Mouse (Mus musculus): Measurements from ENCODE around the gene Slc30a7. TPM values are rescaled to one million over a fixed set of nuclear protein-coding genes. Genes with fewer than 3 reads are reported as not detected.
"Not testable (repeated sequence)": the region's sequence is repeated elsewhere in the genome, so short reads cannot be mapped to it uniquely, and the experiment has no call there.

Gene Slc30a7
- total RNA-seq, 2 experiments from 2014 or later = 21.9 to 23.8 TPM

DNA sequence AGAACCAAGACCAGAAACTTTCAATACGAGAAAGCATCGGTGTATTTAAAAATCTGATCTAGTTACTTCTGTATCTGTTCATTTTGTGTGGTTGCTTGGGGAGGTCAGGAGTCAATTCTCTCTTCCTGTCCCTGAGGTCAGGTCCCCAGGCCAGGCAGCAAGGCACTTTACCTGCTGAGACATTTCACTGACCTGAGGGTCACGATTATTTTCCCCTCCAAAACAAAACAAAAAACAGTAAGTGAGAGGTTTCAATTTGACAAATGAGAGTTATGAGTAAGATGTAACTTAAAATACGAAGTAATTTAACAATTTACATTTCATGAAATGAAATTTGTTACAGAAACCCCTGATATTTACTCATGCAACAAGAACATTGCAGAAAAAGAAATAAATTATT is 54.9 kb downstream of the Slc30a7 start:
- DNase-seq (ENCODE audit: low spot score in 2 of 2) = no peak
- intact Hi-C loops (cut with DNase I) = no loop called here

DNA sequence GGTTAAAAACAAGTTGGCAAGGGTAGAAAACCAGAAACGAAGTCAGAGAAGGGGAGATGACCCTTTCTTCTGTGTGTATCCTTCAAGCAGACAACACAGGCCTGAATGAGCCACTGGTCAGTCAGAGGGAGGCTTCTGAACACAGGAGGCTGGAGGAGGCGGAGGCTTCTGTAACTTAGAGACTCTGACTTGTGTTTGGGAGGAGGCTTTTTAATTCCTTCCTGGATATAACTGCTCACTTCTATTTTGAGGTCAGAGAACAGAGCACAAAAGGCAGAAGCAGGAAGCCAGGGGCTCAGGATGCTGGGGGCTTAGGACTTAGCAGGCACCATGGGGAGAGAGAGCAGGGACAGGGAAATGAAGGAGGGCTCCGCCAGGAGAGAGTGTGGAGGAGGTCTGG is 56.0 kb downstream of the Slc30a7 start:
- intact Hi-C loops (cut with DNase I) = no loop called here
- DNase-seq (ENCODE audit: low spot score in 2 of 2) = no peak

DNA sequence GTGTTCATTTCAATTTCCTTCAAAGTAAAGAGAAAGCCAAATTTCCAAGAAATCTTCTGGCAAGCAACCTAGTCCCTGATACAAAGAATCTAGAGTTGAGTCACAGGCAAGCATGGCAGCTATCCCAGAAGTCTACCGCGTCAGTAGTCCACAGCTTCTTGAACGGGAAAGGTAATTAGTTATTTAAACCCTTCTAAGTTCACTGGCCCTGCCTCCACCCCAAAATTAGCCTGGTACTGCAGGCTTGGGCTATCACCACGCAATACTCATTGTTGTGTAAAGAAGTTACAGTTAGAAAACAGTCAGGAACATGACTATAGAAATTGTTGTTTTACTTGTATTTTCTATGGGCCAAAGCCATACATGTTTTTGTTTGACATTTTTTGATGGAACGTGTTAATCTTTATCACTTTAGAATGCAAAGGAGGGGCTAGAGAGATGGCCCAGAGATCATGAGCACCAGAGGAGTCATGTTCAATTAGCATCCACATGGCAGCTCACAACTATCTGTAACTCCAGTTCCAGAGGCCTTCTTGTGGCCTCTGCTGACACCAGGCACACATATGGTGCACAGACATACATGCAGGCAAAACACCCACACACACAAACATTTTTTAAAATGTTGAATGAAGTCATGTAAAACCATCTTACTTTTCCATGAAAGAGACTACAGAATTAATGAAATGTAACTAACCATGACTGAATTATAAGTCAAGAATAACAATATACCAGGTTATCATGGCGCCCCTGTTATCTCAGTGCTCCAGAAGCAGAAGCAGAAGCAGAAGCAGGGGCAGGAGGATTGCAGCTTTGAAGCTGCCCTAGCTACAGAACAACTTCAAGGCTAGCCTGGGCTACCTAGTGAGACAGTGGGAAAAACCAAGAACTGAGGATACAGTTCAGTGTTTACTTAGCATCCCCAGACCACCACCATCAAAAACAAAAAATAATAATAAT is 57.0 kb downstream of the Slc30a7 start:
- intact Hi-C loops (cut with DNase I) = no loop called here
- peak in 1 of 2 experiments; percentile 73 for DNase-seq (ENCODE audit: low spot score in 2 of 2)

DNA sequence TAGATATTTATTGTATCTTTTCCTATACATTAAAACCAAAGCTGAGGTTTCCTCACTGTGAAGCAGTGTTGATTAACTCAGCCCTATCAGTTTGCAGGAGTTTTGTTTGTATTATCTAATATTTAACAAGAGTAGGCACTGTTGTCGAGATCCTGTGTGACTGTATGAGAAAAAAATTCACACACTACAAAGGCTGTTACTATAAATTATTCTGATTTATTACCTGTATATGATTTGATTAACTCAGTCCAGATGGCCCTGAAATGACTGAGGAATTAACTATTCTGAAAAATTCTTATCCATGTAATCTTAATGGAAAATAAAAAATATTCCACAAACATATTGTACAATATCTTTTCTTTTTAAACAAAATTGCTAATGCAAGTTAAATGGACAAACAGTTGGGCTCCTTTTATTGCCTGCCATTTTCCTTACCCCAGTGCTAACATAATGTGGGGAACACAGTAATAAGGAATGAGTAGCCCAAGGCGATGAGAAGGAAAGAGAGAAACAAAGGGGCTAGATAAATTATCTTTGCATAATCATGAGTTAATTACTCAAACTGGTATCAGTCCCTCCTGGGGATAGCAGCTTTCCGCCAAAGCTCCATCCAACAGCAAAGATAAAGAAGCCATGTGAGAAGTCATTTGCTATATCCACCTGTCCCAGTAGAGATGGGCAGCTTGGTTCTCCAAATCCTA is 57.8 kb downstream of the Slc30a7 start:
- intact Hi-C loops (cut with DNase I) = no loop called here
- DNase-seq (ENCODE audit: low spot score in 2 of 2) = no peak

DNA sequence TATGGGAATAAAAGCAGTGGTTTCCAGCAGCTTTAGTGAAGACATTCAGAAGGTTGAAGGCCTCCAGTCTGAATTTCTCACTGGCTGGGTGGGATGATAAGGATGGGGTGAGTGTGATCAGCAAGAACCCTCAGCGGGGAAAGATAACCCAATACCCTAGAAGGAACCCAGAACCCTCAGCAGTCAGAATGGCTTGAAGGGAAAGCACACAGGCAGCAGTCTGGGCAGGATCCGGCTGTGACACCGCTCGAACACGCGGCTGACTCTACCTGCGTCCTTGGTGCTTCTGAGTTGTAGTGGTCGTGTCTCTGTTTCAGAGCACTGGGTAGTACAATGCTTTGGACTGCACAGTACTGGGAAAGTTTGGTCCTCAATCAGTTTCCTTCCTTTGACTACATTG is 60.9 kb downstream of the Slc30a7 start:
- intact Hi-C loops (cut with DNase I) = no loop called here
- no peak for DNase-seq (ENCODE audit: low spot score in 2 of 2)

DNA sequence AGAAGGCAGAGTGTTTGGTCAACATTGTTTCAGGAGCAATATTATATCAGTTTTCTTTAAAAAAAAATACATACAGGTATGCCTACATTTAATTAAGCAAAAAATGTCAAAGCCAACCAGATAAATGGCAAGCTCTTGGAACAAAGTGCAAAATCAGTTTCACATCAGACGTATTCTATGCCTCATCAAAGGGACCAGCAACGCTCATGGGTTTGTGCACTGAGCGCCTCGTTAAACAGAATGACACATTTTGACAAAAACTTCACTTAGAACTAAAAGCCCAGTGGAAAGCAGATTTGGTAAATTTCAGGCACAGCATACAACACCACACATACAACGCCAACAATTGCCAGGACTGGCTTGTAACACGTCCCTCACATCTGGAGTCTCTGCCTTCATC is 62.8 kb downstream of the Slc30a7 start:
- intact Hi-C loops (cut with DNase I) = no loop called here
- DNase-seq (ENCODE audit: low spot score in 2 of 2) = no peak

DNA sequence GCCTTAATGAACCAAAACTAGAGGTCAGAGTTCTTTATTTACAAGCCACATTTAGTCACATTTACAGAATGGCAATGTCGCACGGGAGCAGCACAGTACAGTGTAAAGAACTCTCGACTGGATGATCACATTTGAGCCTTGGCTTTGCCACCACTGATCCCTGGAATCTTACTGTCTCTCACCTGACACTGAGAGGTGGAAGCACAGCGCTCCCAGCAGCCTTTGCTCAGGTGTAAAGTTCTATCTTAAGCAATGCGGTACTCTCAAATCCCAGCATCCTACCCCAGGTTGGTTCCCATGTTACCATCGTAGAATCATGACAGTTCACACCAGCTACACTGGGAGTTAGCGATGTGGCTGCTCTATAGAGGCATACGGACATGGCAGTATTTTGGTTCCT is 65.7 kb downstream of the Slc30a7 start:
- DNase-seq (ENCODE audit: low spot score in 2 of 2) = no peak
- intact Hi-C loops (cut with DNase I) = no loop called here

DNA sequence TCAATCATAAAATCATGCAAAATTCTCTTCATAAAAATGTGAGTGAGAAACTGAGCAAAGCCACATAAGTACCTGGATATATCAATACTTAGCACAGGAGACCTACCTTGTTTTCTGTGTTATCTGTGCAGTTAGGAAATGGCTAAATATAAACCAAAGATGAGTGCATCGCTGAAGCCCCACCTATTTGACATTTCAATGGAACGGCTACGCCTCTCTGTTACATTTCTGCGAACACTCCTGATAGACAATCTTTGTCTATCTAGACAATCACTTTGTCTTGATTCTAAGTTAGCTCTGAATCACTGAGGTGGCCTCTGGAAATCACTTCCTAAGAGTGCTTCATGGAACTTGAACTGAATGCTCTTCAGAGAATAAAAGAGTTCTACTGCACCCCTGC is 66.7 kb downstream of the Slc30a7 start:
- no peak for DNase-seq (ENCODE audit: low spot score in 2 of 2)
- intact Hi-C loops (cut with DNase I) = no loop called here

DNA sequence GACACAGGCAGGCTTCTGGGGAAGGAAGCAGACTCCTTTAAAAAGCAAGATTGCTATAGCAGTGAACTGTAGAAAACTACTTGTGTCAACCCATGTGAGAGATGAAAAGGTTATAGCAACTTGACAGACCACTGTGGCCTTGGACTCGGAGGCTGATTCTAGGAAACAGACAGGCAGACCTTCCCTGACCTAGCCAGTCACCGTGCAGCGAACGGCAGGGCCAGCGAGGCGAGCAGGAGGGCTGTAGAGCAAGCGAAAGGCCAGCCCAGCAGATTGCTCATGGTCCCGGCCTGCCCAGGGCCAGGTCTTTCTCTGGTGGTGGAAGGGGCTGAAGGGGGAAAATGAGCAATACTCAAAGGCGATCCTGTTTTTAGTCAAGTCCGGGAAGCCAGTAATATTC is 69.4 kb downstream of the Slc30a7 start:
- no peak for DNase-seq (ENCODE audit: low spot score in 2 of 2)
- intact Hi-C loops (cut with DNase I) = loop anchor here (1.0 kb wide), 1 partner anchor 40 kb away; no protein-coding TSS in a partner anchor

DNA sequence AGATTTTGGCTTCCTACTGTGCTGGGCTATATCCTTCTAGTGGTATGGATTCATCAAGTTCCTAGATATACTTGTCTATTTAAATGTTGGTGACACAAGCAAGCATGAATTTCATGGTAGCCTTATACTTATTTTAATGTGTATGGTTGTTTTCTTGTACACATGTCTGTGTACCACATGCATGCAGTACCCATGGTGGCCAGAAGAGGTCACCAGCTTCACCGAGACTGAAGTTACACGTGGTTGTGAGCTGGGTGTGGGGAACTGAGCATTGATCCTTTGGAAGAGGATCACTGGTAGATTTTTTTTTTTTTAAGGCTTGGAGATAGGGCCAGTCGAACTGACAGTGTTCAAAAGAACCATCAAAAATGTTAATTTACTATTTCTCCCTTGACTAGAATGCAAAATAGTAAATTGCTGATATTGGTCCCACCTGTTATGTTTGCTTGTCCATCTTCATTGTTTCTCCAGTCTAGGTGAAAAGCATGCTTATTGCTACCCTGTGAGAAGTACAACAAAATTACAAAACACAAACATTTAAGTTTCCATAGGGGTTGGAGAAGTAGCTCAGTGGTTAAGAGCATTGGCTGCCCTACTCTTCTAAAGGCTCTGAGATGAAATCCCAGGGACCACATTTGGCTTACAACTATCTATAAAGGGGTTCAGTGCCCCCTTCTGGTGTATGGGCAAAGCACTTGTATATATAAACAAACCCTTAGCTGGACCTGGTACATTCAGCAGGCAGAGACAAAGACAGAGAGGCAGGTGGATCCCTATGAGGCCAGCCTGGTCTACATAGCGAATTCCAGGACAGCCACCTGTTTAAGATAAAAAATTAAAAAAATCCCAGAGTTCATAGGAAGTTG is 70.2 kb downstream of the Slc30a7 start:
- no peak for DNase-seq (ENCODE audit: low spot score in 2 of 2)
- intact Hi-C loops (cut with DNase I) = loop anchor here (1.0 kb wide), 1 partner anchor 41 kb away; no protein-coding TSS in a partner anchor

DNA sequence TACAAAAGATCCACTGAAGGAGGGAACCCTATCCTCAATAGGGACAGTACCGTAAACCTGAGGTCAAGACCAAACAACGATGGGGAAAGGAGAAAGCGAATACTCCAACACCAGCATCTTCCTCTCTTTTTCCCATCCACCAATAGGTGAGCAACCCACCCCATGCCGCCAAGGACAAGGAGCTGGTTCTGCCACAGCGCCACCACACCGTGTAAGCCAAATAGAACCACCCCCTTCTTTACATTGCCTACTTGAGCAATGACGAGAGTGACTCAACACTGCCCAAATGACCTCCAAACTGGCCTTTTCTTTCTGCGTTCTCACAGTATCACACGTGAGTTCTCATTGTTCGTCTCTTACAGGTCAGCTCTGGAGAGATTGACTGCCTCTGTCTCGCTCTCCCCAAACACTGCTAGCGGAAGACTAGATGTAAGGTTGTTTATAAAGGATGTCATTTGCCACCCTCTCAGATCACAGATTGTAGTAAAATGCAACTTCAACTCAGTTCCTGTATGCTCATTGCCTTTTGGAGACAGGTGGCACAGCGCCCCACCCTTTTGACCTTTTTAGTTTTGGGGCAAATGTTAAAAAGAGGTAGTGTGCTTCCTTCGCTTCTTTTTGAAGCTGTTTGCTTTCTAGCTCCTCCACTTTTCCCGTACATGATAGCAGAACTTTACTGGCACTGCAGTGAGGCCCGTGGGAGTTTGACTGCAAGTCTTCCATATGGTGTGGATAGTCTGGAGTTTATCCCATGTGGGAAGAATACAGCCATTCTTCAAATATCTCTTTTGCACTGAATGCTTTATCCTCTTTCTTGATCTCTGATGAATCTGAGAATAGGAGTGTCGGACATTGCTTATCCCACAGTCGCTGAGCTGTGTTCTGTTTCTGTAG is 73.7 kb downstream of the Slc30a7 start:
- intact Hi-C loops (cut with DNase I) = no loop called here
- DNase-seq (ENCODE audit: low spot score in 2 of 2) = peak; percentile 51 to 91

DNA sequence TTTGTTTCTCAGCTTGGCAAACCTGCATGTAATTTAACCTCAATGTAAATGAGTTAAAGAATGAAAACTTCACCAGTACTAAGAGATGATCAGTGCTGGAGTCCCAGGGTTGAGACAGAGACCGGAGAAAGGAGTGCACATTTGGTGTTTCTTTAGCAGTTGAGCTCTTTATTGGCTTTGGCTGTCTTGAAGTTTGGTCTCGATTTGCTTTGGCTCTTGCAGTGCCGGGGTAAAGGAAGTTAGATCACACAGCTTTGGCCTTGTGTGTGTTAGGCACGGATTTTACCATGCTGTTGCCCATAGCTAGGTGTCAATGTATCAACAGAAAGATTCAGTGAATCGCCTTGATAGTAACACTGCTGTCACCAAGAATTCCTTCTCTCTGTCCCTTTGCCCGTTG is 75.5 kb downstream of the Slc30a7 start:
- intact Hi-C loops (cut with DNase I) = no loop called here
- no peak for DNase-seq (ENCODE audit: low spot score in 2 of 2)

DNA sequence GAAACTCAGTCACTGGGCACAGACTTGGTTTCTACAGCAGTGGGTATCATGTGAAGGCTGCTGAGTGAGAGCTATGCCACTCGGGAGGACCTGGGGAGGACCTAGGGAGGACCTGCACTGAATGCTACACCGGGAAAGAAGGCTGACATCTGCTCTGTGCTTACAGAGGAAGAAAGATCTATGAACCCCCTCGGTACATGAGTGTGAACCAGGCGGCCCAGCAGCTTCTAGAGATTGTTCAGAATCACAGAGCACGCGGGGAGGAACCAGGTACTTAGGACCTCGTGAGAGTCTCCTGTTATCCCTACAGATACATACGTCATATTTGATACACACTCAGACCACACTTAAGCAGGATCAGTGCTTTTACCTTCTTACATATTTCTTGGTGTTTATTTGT is 80.7 kb downstream of the Slc30a7 start:
- intact Hi-C loops (cut with DNase I) = no loop called here
- no peak for DNase-seq (ENCODE audit: low spot score in 2 of 2)

DNA sequence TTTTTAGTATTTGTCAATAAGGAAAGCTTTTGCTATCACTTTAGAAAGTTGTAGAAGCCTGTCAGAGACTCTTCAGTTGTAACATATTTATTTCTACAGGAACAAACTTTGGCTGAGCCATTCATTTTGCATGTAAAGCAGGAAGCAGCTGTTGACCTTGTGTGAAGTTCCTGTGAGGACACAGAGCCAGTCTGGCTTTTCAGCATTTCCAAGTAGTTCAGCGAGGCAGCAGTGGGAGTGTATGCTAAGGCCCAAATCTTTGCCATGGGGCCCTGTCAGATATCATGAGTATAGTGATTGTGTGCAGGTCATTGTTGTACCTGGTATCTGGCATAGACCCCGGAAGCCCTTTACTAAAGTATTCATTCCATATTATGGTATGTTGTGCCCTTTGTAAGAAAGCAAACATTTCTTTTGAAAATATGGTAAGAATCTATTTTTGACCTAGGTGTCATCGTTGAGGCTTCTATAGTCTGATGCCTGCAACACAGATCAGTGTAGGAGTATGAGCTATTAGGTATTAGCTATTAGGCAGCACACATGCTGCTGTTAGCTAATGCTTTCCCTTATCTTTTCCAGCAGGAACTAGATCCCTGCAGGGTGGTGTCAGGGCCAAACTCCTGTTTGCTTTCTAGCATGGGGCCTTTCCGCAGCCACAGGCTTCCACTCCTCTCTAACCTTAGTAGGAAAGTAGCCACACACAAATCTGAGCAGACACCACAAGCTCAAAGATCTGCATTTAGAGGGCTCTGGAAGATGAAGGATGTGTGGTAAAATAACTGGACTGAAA is 82.6 kb downstream of the Slc30a7 start:
- intact Hi-C loops (cut with DNase I) = no loop called here
- no peak for DNase-seq (ENCODE audit: low spot score in 2 of 2)

DNA sequence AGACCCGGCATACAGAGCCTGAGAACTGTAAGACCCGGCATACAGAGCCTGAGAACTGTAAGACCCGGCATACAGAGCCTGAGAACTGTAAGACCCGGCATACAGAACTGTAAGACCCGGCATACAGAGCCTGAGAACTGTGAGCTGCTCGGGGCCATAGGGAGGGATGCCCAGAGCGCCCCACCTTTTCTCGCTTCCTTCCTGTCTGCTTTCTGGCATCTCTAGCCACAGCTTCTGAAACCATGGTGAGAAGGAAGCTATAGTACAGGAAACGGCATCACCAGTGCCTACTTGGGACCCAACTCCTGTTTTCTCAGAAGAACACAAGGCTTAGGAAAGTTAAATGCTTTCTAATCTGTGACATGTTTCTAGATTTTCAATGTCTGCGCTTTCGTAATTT is 99.8 kb downstream of the Slc30a7 start:
- intact Hi-C loops (cut with DNase I); DNase-seq (ENCODE audit: low spot score in 2 of 2): not testable (repeated sequence)

DNA sequence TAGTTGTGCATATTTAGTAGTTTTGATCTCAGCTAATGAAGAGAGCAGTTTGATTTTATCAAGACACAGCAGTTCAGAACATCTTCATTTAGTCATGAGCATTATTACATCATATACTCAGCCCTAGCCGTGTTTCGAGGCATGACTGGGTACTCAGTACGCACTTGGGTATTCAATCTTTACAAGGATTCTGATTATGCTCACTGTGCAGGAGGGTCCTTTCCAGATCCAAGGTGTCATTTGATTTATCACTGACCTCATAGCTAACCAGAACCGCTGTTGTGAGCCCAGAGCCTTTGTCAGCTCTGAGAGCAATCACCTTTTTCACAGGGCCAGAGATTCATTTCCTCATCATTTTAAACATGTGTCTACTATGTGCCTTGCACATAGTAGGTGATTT is 101.6 kb downstream of the Slc30a7 start:
- no peak for DNase-seq (ENCODE audit: low spot score in 2 of 2)
- intact Hi-C loops (cut with DNase I) = no loop called here

DNA sequence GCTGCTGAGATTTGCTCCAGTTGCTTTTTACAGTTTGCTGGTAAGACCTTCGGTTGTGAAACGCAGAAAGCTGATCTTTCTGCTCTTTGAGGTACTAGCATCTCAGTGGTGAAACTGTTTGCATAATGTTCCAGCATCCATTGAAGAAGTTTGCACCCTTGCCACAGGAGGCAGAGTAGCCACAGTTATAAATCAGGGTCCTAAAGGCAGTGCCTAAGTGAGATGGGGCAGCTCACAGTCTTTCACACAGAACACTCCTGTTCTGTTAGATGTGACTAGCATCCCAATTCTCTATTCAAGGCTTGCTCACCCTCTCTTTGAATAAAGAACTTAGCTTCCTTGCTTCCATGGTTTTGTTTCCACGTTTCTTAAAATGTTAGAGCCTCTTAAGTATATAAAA is 102.1 kb downstream of the Slc30a7 start:
- intact Hi-C loops (cut with DNase I) = no loop called here
- no peak for DNase-seq (ENCODE audit: low spot score in 2 of 2)

DNA sequence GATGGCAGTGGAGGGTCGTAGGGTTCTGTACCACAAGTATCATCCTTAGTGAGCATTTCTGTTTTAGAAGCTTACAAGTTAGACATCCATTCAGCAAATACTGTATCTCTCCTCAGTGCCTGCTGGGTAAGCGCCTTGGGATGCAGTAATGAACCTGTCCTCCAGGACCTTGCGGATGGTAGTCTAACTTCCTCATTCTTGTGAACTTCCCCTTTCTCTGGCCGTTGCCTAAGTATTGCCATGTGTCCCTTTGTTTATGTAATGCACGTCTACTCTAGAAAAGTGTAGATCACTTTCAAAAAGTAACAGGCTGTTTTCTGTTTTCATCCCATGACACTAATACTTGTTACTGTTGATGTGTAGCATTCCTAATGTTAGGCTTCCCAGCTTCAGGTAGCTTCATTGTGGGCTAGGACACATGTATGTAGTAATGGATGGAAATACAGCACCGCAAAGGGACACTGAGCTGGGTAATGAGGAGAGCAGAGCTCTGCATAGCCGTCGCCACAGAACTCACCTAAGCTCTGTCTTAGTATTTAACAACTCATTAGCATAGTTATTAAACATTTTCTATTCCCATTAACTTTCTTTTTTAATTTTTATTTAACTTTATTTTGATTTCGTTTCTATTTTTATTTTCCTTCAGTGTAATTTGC is 104.8 kb downstream of the Slc30a7 start:
- intact Hi-C loops (cut with DNase I) = loop anchor here (5.0 kb wide), 1 partner anchor 70 kb away; no protein-coding TSS in a partner anchor
- no peak for DNase-seq (ENCODE audit: low spot score in 2 of 2)
